8 mouse cellular contexts compared by ENCODE assay signal in genomic region chr12:109411172-109412070, GRCm38 (mm10). TPM values are rescaled to one million over a fixed set of nuclear protein-coding genes. Genes with fewer than 3 reads are reported as not detected.
DNase-seq lines count a peak whose midpoint lies in the region; ATAC-seq lines count a peak whose summit lies in the region.

No protein-coding gene starts in this region.

- no peaks in the 10 kb centered on the region for H3K36me3 ChIP-seq in liver, embryonic 11.5 days (ENCODE audit: control insufficient read depth, insufficient read depth, low read length)
- H3K36me3 ChIP-seq in forebrain, embryonic 11.5 days (ENCODE audit: control insufficient read depth, insufficient read depth, low read length): no peaks in the 10 kb centered on the region
- no peaks in the 10 kb centered on the region for H3K36me3 ChIP-seq in intestine, embryonic 15.5 days
- H3K36me3 ChIP-seq in neural tube, embryonic 14.5 days (ENCODE audit: control insufficient read depth, insufficient read depth, low read length): no peaks in the 10 kb centered on the region

- no peak overlapping the region for H3K9ac ChIP-seq in liver, embryonic 11.5 days (ENCODE audit: low read depth, low read length)
- H3K9ac ChIP-seq in forebrain, embryonic 11.5 days (ENCODE audit: low read length): peak overlapping the region; percentile 16; the same call in 1 of the 2 replicates
- H3K9ac ChIP-seq in intestine, embryonic 15.5 days: no peak overlapping the region
- H3K9ac ChIP-seq in neural tube, embryonic 14.5 days (replicated peaks; ENCODE audit: low read depth, low read length): no peak overlapping the region; the same call in 1 of the 2 replicates

- H3K9me3 ChIP-seq in liver, embryonic 11.5 days (ENCODE audit: control insufficient read depth, low read length): no peaks in the 10 kb centered on the region
- H3K9me3 ChIP-seq in forebrain, embryonic 11.5 days (ENCODE audit: control insufficient read depth, low read length): no peaks in the 10 kb centered on the region
- H3K9me3 ChIP-seq in intestine, embryonic 15.5 days: no peaks in the 10 kb centered on the region
- no peaks in the 10 kb centered on the region for H3K9me3 ChIP-seq in neural tube, embryonic 14.5 days (ENCODE audit: control insufficient read depth, low read length)

- H3K4me3 ChIP-seq in liver, embryonic 11.5 days (ENCODE audit: low read depth, low read length): no peak overlapping the region
- H3K4me3 ChIP-seq in forebrain, embryonic 11.5 days (ENCODE audit: low read depth, low read length): no peak overlapping the region
- H3K4me3 ChIP-seq in intestine, embryonic 15.5 days (replicated peaks): no peak overlapping the region
- H3K4me3 ChIP-seq in neural tube, embryonic 14.5 days (ENCODE audit: low read depth, low read length): no peak overlapping the region

- ATAC-seq in liver, embryonic 11.5 days (replicated peaks; ENCODE audit: low FRiP score): 0 out of 2 replicates have a peak, but pooled peaks have one; percentile 26
- ATAC-seq in forebrain, embryonic 11.5 days (replicated peaks; ENCODE audit: low FRiP score): 0 out of 2 replicates have a peak, but pooled peaks have one; percentile 46
- ATAC-seq in intestine, embryonic 15.5 days: peak; percentile 53
- peak; percentile 39; the same call in 1 of the 2 replicates for ATAC-seq in neural tube, embryonic 14.5 days (ENCODE audit: low read depth)

- H3K4me1 ChIP-seq in liver, embryonic 11.5 days (replicated peaks; ENCODE audit: control insufficient read depth, insufficient read depth, low read length): peaks cover 10% of the 10 kb centered on the region; the same call in 1 of the 2 replicates
- peaks cover 5% of the 10 kb centered on the region; the same call in 1 of the 2 replicates for H3K4me1 ChIP-seq in forebrain, embryonic 11.5 days (replicated peaks; ENCODE audit: control insufficient read depth, insufficient read depth, low read length)
- peaks cover 50% of the 10 kb centered on the region for H3K4me1 ChIP-seq in intestine, embryonic 15.5 days (replicated peaks)
- peaks cover 22% of the 10 kb centered on the region for H3K4me1 ChIP-seq in neural tube, embryonic 14.5 days (ENCODE audit: control insufficient read depth, insufficient read depth, low read length)

- no peak overlapping the region for H3K4me2 ChIP-seq in liver, embryonic 11.5 days
- no peak overlapping the region for H3K4me2 ChIP-seq in forebrain, embryonic 11.5 days (ENCODE audit: low read depth, low read length, severe bottlenecking)
- no peak overlapping the region for H3K4me2 ChIP-seq in intestine, embryonic 15.5 days (replicated peaks)
- no peak overlapping the region for H3K4me2 ChIP-seq in neural tube, embryonic 14.5 days (ENCODE audit: low read depth, low read length)

- no peaks in the 10 kb centered on the region; the same call in 1 of the 2 replicates for H3K27me3 ChIP-seq in liver, embryonic 11.5 days (replicated peaks; ENCODE audit: control insufficient read depth, insufficient read depth, low read length)
- no peaks in the 10 kb centered on the region for H3K27me3 ChIP-seq in forebrain, embryonic 11.5 days (ENCODE audit: control insufficient read depth, insufficient read depth, low read length)
- no peaks in the 10 kb centered on the region for H3K27me3 ChIP-seq in intestine, embryonic 15.5 days (replicated peaks)
- H3K27me3 ChIP-seq in neural tube, embryonic 14.5 days (ENCODE audit: control insufficient read depth, insufficient read depth, low read length): no peaks in the 10 kb centered on the region

- peak overlapping the region; percentile 55; the same call in 1 of the 2 replicates for H3K27ac ChIP-seq in liver, embryonic 11.5 days (ENCODE audit: low read depth, low read length)
- H3K27ac ChIP-seq in forebrain, embryonic 11.5 days (ENCODE audit: low read depth, low read length): peak overlapping the region; percentile 50; the same call in 1 of the 2 replicates
- peak overlapping the region; percentile 85 for H3K27ac ChIP-seq in intestine, embryonic 15.5 days
- H3K27ac ChIP-seq in neural tube, embryonic 14.5 days (ENCODE audit: low read depth, low read length): peak overlapping the region; percentile 52; the same call in 1 of the 2 replicates

- 58% methylated on average over 9 of the region's 9 CpGs for WGBS in liver, embryonic 11.5 days
- WGBS in forebrain, embryonic 11.5 days: 63% methylated on average over 9 of the region's 9 CpGs
- WGBS in intestine, embryonic 15.5 days: 40% methylated on average over 9 of the region's 9 CpGs
- 43% methylated on average over 9 of the region's 9 CpGs for WGBS in neural tube, embryonic 14.5 days

- DNase-seq in liver, embryonic 11.5 days (ENCODE audit: low spot score): no peak
- no peak for DNase-seq in liver
- no peak for DNase-seq in forebrain, embryonic 11.5 days (ENCODE audit: low spot score)
- no peak for DNase-seq in ovary, postnatal 14 days (ENCODE audit: low spot score)
- DNase-seq in embryo, embryonic 11 days: no peak
- DNase-seq in cerebellum, postnatal 14 days: no peak

RNA-seq across cellular contexts. Expression of gene Dlk1, which starts 41.2 kb away (rescaled TPM):
- polyA plus RNA-seq in liver, embryonic 11.5 days (2014; fragmentation: Nextera tagmentation; extraction: Ambion mirVana): 744 and 770 TPM in 2 replicates
- polyA plus RNA-seq in forebrain, embryonic 11.5 days (2014; fragmentation: Nextera tagmentation; extraction: Ambion mirVana): 169 and 191 TPM in 2 replicates
- 364 and 395 TPM in 2 replicates for polyA plus RNA-seq in intestine, embryonic 15.5 days (2015; fragmentation: Nextera tagmentation; extraction: Ambion mirVana)
- 46.9 and 55.7 TPM in 2 replicates for polyA plus RNA-seq in neural tube, embryonic 14.5 days (2014; fragmentation: Nextera tagmentation; extraction: Ambion mirVana)
